Mouse (Mus musculus) monocyte, adult 2 months (primary cell): ENCODE data around the gene Lsm10.
"Not testable (repeated sequence)": the region's sequence is repeated elsewhere in the genome, so short reads cannot be mapped to it uniquely, and the experiment has no call there.

Experiments
- DNase-seq, 2 experiments: peaks; one replicate each; pipeline ENCODE4 v3.0.0; 2022; ENCODE audit warnings: low spot score in 2 of 2, low read depth in 1 of 2

Gene Lsm10

DNA sequence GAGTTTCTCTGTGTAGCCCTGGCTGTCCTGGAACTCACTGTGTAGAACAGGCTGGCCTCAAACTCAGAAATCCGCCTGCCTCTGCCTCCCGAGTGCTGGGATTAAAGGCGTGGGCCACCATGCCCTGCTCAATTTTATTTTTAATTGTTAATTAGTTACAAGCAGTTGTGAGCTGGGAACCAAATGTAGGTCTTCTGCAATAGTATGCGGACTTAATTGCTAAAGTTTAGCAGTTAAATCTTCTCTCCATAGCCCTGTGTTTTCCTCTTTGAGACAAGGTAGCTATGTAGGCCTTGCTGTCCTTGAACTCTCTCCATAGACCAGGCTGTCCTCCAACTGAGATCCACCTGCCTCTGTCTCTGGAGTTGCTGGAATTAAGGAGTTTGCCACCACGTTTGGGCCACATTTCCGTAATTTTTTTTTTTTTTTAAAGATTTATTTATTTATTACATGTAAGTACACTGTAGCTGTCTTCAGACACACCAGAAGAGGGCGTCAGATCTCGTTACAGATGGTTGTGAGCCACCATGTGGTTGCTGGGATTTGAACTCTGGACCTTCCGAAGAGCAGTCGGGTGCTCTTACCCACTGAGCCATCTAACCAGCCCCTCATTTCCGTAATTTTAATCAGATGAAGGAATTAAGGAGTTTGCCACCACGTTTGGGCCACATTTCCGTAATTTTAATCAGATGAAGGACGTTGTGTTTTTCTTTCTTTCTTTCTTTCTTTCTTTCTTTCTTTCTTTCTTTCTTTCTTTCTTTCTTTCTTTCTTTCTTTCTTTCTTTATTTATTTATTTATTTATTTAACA, 597 bp upstream of the Lsm10 start:
- not testable (repeated sequence) for DNase-seq

DNA sequence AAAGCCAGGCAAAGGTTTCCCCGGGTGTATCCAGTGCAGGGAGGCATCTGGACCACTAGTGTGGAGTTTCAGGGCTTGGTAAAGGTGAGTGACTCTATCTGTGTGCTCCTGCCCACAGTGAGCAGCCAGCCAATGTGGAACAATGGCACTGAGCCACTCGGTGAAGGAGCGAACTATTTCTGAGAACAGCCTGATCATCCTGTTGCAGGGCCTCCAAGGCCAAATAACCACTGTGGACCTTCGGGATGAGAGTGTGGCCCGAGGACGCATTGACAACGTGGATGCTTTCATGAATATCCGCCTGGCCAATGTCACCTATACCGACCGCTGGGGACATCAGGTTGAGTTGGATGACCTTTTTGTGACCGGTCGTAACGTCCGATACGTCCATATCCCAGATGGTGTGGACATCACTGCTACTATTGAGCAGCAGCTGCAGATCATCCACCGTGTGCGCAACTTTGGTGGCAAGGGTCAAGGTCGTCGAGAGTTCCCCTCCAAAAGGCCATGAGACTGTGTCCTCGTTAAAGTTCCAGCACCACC, 1.4 kb downstream of the Lsm10 start:
- no peak for DNase-seq

GRCm38 (mm10) chr4:126099365-126099764, 2.9 kb downstream of the Lsm10 start:
- DNase-seq = no peak

DNA sequence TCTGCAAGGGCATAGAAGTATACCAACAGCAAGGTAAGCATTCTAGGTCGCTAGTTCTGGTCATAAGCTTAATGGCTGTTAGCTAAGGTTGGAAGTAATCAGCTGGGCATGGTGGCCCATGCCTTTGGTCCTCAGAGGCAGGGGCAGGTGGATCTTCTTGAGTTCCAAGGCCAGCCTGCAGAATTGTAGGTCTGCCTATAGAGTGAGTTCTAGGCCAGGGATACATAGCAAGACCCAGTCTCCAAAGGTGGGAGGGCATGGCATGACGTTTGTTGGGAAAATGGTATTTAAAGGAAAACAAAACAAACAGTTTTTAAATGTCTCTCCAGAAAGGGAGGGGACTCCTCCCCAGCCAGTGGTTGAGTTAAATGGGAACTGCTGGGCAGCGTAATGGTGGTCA, 4.3 kb downstream of the Lsm10 start:
- no peak for DNase-seq

DNA sequence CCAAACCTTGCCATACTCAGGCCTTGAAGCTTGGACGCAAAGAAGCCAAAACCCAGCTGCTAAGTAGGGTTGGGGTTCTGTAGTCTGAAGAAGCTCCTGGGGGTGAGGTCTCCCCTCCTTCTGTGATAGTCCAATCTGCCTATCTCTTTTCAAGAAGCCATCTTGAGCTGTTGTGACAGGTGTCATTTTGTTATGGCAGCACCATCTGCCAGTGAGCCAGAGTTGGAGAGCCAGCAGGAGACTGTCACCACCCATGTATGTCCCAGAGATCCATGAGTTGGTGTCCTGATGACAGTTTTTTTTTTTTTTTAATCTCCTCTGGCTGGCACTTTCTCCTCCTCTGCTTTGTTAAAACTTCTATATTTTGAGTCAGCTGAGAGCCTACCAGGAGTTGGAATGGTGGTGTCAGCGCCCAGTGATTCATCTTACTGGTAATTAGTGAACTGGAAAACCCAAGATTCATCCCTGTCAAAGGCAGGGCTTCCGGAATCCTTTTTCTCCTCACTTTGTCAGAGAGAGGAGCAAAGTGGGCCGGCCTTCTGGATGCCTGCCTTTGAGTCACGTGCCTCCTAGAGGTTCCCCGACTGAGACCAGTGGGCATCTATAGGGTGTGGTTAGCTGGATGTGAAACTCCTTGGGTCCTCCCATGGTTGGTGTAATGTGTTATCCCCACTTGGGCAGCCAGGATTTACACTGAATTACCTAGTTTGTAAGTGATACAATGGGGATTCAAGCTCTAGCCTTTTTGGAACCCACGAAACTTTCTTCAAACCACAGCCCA, 5.8 kb downstream of the Lsm10 start:
- DNase-seq = peak; percentile 47 to 64

- peak; percentile 88 to 95 for DNase-seq
These were observed 6.7 kb downstream of the Lsm10 start for GRCm38 (mm10) chr4:126103057-126103581.

DNA sequence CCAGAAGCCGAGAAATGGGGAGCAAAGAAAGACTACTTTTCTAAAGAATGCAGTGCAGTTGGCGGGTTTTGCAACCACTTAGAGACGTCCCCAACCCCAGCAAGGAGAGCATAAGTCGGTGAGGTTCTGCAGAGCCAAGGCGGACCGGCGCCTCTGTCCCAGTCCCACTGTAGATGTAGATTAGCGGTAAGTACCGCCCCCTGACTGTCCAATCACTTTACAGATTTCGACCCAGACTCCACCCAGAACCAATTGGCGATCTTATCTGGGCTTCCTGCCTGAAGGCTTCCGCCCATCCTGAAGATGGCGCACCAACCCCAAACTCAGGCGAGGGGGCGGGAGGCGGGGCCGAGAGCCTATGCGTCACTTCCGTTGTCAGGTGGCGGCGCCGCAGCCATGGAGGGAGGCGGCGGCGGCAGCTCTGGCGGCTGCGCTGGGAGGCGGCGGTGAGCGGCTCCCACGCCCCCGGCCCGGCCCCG, 7.2 kb downstream of the Lsm10 start, which contains the start of gene Stk40:
Stk40 (plus strand) TSS at position 368 of the 479 bp plus-strand sequence.
- peak; percentile 89 to 93 for DNase-seq

DNA sequence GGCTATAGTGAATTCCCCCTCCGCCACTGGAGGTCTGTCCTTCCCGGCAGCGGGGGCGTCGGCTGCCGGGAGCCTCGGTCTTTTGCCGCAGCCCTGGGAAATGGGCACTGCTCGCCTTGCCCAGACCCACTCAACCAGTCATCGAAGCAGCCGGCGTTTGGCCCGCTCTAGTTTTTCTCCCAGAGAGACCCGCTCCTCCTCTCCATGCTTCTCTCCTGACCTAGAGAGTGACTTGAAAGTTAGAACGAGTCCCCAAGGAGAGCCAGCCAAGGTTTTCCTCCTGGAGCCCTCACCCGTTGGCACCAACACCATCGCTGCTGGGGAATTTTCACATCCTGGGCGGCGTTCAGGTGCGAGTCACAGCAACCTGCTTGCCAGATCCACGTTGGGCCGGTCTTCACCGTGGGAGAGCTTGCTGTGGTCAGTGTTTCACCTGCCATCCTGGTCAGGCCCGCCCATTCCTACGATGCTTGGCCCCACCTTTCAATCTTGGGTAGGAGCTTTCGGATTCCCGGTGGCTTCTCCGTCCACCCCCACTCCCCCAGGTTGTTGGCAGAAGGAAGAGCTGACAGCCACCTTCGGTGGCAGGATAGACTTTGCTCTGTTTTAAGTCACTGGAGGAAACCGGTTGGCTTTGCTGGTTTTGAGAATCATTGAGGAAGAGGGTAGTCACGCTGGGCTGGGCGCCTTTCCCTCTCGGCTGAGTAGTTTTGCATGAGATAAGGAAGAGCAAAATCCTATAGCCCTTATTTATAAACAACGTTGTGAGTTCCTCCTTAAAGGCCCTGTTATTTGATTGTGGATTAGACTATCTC, 8.0 kb downstream of the Lsm10 start:
- DNase-seq = peak in 1 of 2 experiments; percentile 22

GRCm38 (mm10) chr4:126105131-126105783, 8.8 kb downstream of the Lsm10 start:
- no peak for DNase-seq

DNA sequence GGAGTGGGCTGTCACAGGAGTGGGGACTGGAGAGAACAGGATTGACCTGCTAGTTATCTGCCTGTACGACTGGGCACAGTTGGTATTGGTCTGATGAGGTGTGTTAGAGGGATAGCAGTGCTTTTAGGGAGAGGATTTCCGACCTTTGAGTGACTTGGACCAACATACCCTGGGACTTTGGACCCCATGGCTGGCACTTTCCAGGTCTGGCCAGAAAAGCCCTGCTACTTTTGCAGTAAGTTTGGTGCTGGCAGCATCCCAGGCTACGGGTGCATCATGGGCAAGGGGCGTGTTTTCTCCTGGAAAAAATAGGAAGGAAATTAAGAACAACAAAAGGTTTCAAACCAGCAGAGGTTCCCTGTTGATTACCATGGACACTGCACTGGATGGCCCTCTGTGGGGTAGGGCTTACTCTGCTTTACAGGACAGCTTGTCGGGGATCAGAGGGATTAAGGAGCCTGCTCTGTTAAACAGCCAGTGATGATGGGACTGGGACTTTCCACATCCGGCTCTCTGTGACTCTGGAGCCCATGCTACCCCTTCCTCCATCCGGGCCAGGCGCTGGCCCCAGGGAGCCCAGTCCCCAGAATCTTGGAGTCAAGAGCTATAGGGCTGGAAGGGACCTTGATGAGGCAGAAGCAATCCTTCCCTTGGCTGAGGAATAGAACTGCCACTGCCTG, 11.8 kb downstream of the Lsm10 start:
- no peak for DNase-seq

GRCm38 (mm10) chr4:126109613-126110373, 13.4 kb downstream of the Lsm10 start:
- DNase-seq = no peak

- DNase-seq = peak; percentile 63 to 73
These were observed 14.1 kb downstream of the Lsm10 start for GRCm38 (mm10) chr4:126110374-126111152.

GRCm38 (mm10) chr4:126111153-126111549, 14.7 kb downstream of the Lsm10 start:
- no peak for DNase-seq

- DNase-seq = no peak
These were observed 16.8 kb downstream of the Lsm10 start for GRCm38 (mm10) chr4:126113243-126113642.

DNA sequence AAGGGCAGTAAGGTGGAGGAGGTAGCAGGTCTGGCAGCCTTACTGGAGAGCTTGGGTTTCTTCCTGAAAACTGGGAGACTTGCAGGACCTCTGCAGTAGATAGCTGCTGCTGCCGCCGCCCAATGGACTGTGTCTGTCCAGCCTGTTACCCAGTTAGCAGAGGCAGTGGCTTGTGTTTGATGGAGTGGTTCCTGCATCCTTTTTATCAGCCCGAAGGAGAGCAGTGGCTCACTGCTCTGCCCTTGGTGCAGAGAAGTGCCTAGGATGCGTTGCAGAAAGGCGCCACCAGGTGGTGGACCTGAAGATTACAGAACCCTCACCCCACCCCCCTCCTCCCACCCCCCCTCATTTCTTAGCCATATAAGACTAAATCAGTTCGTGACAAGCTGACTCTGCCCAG, 17.5 kb downstream of the Lsm10 start:
- DNase-seq = peak in 1 of 2 experiments; percentile 52

- DNase-seq = no peak
These were observed 19.0 kb downstream of the Lsm10 start for GRCm38 (mm10) chr4:126115411-126115810.

GRCm38 (mm10) chr4:126115871-126116521, 19.6 kb downstream of the Lsm10 start:
- DNase-seq = no peak

DNA sequence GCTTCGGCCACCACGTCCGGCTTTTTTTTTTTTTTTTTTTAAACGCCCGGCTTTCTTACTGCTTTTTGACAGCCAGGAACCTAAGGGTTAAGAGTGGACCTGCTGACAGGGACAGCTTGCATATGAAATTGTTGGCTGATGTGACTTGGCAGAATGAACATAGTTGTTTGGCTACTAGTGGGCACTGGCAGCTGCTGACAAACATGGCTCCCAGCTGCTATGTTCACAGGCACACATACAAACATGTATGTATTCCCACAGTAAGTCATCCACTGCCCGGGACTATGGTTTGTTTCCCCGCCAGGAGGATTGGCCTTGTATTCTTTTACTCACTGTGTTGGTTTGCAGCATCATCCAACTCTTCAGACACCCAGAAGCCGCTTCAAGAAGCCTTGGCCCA, 20.7 kb downstream of the Lsm10 start:
- no peak for DNase-seq
